In the genomic region with DNA sequence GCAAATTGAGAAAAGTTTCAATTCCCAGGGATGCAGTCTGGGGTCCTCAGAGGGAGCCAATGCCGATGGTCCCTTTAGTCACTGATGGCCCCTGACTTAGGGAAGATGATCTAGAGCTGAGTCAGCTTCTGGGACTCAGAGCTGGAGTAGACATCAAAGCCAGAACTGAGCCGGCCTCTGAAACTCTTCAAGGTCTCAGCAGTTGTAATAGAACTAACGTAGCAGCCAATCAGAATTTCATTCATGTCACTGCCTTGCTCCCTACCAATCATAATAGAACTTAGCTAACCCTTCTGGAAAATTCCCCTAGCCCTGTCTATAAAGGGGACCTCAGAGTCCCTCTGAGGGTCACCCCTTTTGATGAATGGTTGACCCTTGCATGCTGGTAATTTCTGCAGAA, we compare ENCODE assay signal across 1 mouse cellular context.
TF ChIP-seq lines count a peak whose summit lies in the region.

No protein-coding gene starts in this region.

TF ChIP-seq in CH12.LX, 34 proteins besides CTCF, POLR2A, EP300 and RAD21 (continued from another document):
- TF ChIP-seq CHD1 (IDR thresholded peaks at IDR 0.05; ENCODE audit: low read depth, low read length): no peak
- TF ChIP-seq TCF12 (IDR thresholded peaks at IDR 0.05; ENCODE audit: low read depth, low read length): no peak
- no peak for TF ChIP-seq SMC3 (IDR thresholded peaks at IDR 0.05; ENCODE audit: low read depth, low read length)
